Mouse (Mus musculus) large intestine, adult 2 months (tissue): ENCODE data around the gene Cdca3. TPM values are rescaled to one million over a fixed set of nuclear protein-coding genes. Genes with fewer than 3 reads are reported as not detected.
"Not testable (repeated sequence)": the region's sequence is repeated elsewhere in the genome, so short reads cannot be mapped to it uniquely, and the experiment has no call there.

ENCODE experiments used
- DNase-seq: peaks from one replicate; pipeline ENCODE4 v3.0.0-alpha.2; 2012; ENCODE audit warnings: low read depth, low spot score
- WGBS: fragments of 180-500 bp; shearing (Covaris S2); methylation state at CpG from one replicate; pipeline ENCODE4 v1.1.7; 2018; 5-methylcytosine and 5-hydroxymethylcytosine counted together
- polyA plus RNA-seq: library from polyadenylated mRNA; depleted of rRNA; stranded (reverse); fragments of >200 nt; gene quantifications from 2 replicates; pipeline ENCODE4 v1.2.3, GENCODE M21; 2012

The Cdca3 gene
- polyA plus RNA-seq, 1 experiment, result 146 TPM

DNA sequence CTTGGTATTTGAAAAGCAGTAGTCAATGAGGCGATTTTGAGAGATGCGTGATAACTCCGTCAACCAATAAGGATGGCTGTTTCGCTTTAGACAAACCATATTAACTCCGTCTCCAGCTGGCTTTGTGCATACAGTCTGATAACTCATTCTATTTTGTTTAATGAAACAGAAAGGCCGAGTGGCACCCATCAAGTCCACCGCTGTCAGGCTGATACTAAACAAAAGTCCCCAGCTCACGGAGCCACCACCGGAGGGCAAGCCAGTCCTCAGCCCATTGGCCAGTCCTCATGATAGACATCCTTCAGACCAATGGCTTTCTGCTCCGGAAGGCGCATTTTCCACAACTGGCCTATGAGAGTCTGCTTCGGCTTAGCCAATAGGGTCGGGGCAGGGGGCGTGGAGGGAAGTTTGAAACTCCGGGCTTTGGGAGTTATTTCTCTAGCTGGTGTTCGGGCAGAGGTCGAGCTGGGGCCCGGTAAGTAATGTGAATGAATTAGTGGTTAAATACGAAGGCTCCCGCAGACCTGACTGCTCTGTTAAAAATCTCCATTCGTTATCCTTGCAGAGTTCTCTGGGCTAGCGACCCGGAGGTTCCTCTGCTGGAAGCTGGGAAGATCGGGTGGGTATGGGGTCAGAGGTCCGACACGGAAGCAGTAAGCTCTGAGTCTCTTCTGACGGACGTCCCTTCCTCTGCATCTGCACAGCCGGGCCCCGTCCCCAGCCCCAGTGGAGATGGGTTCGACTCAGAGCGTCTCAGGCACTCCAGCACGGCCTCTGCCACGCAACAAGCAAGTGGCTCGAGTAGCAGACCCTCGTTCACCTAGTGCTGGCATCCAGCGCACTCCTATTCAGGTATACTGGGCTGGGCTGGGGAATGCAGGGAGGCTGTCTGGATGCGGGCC, 703 bp downstream of the Cdca3 start:
- under 1% methylated on average over 38 of the region's 38 CpGs for WGBS
- peak; percentile 87 for DNase-seq

DNA sequence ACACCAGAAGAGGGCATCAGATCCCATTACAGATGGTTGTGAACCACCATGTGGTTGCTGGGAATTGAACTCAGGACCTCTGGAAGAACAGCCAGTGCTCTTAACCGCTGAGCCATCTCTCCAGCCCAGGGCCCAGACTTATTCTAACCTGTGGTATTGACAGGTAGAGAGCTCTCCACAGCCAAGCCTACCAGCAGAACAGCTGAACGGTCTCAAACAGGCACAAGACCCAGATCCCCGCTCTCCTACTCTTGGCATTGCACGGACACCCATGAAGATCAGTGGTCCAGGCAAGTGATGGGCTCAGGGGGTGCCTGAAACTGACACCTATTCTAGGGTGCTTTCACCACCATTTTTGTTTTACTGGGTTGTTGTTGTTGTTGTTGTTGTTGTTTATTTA, 1.9 kb downstream of the Cdca3 start:
- DNase-seq, result not testable (repeated sequence)
- WGBS, result 95% methylated on average over 4 of the region's 4 CpGs

DNA sequence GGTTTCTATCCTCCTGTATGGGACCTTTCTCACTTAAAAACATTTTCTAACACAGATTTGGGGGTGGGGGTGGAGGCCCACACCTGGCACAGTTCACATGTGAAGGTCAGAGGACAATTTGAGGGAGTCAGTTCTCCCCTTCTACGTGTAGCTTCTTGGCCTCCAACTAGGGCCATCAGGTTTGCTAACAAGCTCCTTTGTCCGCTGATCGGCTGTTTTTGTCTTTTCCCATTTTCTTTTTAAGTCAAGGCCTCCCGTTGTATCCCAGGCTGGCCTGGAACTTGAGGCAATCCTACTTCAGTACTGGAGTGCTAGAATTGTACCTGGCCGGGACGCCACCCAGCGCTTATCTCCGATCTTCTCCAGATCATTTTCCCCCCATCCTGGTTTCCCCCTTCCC, 2.3 kb downstream of the Cdca3 start:
- 93% methylated on average over 8 of the region's 8 CpGs for WGBS

DNA sequence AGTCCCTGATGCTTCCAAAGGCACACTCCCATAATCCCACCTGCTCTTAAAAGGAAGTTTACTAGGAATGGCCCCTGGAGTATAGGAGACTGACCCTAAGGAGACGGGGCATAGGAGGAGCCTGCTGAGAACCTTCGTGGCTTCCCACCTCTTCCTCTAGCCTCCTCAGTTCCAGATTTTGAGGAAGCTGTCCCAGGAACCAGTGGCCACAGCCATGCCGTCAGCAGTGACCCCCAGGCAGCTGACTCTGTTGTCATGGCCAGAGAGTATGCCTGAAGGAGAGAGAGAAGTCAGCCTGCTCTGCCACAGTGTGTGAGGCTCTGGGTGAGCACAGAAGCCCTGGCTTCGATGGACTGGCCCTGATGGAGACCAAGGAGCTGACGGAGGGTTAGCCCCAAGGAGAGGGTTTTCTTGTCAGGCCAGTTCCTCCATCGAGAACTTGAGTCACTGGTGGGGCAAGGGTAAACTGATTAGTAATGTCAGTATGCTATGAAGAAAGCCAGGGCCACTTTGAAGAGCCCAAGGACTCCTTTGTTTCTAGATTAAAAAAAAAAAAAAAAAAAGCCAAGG, 5.2 kb downstream of the Cdca3 start:
- DNase-seq, result no peak
- 76% methylated on average over 6 of the region's 6 CpGs for WGBS

More for the DNA sequence above, 2.3 kb downstream of the Cdca3 start:
- DNase-seq, result no peak

DNA sequence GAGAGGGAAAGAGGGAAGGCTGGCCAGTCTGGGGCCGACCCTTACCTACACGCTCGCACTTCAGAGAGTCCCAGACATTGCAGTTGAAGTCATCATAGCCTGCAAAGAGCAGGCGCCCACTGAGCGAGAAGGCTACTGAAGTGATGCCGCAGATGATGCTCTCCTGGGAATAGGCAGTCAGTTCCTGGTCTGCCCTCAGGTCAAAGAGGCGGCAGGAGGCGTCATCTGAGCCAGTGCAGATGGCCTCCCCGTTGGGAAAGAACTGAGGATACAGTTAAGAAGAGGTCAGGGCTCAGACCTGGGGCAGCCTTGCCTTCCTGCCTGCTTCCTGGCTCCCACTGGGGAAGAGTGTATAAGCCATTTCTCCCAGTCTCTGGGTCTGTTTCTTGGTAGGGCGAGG, 6.2 kb downstream of the Cdca3 start:
- 81% methylated on average over 10 of the region's 10 CpGs for WGBS
- no peak for DNase-seq

DNA sequence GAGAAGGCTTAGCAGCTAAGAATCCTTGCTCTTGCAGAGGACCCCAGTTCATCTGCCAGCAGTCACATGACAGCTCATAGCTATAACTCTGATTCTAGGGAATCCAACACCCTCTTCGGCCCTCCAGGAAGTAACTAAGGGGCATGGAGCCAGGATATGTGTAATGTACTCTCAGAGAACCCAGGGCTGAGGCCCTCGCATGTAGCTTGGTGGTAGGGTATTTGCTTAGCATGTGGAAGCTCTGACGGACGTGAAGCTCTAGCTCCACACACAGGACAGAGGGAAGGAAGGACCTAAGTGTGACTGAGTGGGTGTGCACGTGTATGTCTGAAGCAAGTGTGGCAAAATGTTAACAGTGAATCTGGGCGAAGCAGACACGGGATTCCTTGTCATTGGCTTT, 7.1 kb downstream of the Cdca3 start:
- DNase-seq, result no peak
- 57% methylated on average over 7 of the region's 7 CpGs for WGBS

DNA sequence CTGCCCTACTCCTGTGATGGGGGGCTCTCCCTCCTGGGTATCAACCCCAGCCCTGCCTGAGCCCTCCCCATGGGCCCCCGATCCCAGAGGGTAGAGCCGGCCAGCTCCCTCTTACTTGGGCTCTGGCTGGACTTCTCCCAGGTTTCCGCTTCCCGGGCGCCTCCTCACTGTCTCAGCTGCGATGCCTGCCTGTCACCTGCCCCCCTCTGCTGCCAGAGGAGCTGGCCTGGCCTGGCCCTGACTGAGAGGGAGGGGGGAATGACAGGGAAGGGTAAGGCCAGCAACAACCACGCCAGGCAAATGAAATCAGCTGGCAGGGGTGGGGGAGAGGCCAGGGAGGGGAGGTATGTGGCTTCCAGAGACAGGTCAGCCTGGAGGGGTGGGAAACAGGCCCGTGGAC, 10.5 kb downstream of the Cdca3 start:
- 23% methylated on average over 8 of the region's 8 CpGs for WGBS
- DNase-seq, result no peak

DNA sequence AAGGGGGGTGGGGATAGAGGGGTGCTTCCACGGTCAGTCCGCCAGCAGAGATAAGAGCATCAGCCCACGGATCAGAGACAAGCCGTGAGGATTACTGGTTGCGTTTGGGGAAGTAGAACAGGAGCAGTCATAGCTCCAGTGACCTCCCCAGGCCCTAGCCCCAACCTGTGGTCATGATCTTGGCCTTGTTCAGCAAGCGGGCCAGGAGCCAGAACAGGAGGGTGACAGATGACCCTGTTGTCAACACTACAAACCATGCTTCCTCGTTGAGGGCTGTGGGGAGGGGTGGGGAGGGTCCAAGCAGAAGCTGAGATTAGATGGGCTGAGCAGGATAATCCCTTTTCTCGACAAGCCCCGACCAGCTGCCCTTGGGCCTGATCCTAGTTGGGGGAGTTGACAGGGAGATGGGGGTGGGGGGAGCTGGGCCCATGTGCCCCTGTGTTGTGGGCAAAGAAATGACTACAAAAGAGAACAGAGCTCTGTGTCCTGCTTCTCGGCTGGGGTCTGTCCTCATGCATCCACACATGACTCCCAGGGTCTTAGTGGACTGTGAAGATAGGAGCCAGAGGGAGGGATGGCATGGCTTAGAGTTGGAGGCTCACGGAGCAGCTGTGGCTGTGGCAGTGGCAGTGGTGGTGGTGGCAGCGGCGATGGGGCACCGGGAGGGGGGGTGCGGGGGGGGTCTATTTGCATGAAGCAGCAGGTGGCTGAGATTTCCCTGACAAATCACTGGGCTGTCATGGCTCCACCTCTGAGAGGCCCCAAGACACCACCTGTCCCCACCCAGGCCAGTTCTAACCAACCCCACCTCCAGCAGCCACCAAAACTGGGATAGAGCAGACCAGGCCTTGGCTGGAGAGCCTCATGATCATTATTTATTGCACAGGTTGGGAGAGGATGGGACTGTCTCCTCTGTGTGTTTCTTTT, 11.2 kb downstream of the Cdca3 start, which contains the start of gene Gnb3:
Gene Gnb3, minus strand, starts transcription at position 35 of the 927 bp plus-strand sequence.
- WGBS, result 42% methylated on average over 15 of the region's 15 CpGs
- no peak for DNase-seq

DNA sequence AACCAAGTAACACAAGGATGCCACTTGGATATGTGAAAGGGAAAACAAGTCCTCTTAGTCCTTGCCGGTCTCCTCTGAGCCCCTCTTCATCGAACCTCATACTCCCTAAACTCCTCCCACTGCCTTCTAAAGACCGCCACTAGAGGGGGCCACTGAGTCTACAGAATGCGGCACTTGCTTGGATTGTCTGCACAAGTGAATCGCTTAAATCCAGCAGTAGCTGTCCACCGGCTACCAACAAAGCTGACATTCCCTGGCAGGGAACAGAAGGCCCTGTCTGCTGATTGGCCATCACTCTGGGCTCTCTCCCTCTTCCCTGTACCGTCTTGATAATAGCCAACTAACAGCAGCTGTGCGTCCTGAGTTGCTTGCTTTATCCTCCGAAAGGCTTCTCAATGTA, 18.0 kb downstream of the Cdca3 start:
- 16% methylated on average over 9 of the region's 9 CpGs for WGBS
- peak; percentile 70 for DNase-seq

DNA sequence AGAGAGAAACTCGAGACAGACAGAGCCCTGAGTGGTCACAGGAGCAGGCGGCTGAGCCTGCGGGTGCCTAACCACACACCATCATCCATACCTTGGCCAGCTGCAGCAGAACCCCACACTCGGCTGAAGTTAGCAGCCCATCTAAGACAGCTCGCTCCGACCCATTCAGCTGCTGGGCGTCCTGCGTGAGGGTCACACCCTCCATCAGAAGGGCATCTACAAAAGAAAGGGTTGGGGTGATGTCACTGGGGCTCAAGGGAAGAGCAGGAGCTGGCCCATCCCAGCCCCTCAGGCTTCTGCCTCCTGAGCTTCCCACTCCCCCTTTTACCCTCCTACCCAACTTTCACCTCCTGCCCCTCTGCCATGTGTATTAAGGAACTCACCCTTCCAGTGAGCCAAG, 21.2 kb downstream of the Cdca3 start:
- DNase-seq, result no peak
- WGBS, result 57% methylated on average over 8 of the region's 8 CpGs

DNA sequence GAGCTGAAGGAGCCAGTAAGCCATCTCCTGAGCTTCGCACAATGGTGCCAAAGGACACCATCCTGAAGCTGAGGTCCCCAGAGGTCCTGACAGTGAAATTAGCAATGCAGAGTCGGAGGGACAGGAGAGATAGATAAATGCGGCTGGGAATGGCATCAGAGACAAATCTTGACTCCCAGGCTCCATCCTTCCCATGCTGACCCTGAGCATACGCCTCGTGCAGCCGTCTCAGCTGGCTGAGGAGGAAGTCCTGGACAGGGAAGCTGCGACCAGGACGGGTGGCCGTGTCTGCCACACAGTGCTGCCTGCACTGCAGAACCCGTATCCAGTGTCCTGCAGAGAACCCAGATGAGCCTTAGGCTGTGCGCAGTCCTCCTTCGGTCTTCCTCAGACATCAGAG, 25.3 kb downstream of the Cdca3 start:
- no peak for DNase-seq
- WGBS, result 66% methylated on average over 12 of the region's 12 CpGs

DNA sequence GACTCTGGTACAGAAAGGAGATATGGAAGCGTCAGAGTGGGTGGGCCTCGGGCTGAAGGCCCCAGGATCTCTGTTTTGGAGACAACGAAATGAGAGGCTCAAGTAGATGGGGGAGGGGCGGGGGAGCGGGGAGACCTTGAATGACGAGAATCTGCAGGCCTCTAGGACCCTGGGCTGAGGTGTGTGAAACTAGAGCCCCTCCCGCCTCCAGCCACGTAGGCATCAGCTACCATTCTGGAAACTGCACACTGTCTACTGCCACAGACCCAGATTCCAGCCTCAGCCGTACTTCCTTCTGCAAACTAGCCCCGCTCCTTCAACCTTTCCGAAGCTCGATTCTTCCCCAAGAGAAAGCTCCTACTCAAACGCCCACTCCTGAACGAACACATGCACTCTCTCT, 27.0 kb downstream of the Cdca3 start:
- DNase-seq, result no peak

DNA sequence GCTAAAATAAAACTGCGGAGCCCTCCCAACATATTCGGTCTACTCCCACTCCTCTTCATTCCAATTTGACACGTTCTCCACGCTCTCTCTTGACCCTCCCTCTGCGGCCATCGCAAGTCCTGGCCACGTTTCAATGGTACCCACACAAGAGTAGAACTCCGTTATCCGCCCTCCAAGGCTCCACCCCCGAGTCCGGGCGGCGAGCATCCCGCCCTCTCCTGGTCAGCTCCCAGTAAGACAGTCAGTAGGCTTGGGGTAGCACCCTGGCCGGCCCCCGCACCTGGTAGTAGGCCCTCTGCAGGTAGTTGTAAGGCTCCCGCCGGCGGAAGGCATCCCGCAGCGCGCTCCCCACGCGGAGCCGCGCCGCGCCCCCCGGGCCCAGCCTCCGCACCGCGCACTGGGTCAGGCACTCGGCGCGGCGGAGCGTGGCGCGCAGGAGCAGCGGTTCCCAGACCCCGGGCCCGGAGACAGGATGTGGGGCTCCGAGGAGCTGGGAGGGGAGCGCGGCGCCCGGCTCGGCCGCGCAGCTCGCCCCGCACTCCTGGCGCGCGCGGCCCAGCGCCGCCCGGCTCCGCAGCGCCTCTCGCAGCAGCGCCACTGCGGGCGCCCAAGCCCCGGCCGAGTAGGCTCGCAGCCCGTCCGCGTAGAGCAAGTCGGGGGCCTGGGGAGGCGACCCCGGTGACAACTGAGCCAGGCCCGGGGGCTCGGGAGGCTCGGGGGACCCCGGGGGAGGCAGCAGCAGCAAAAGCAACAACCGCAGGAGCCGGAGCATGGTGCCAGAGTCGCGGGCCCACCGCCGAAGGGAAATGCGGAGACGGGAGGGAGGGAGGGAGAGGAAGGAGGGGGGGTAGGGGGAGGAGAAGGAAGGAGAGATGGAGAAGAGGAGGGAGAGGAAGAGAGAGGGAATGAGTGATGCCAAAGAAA, 27.8 kb downstream of the Cdca3 start, which contains the start of gene P3h3:
Gene P3h3, minus strand, starts transcription at position 837 of the 924 bp plus-strand sequence.
- 2% methylated on average over 86 of the region's 86 CpGs for WGBS

More for the DNA sequence above, 27.0 kb downstream of the Cdca3 start:
- WGBS, result 33% methylated on average over 14 of the region's 14 CpGs

DNA sequence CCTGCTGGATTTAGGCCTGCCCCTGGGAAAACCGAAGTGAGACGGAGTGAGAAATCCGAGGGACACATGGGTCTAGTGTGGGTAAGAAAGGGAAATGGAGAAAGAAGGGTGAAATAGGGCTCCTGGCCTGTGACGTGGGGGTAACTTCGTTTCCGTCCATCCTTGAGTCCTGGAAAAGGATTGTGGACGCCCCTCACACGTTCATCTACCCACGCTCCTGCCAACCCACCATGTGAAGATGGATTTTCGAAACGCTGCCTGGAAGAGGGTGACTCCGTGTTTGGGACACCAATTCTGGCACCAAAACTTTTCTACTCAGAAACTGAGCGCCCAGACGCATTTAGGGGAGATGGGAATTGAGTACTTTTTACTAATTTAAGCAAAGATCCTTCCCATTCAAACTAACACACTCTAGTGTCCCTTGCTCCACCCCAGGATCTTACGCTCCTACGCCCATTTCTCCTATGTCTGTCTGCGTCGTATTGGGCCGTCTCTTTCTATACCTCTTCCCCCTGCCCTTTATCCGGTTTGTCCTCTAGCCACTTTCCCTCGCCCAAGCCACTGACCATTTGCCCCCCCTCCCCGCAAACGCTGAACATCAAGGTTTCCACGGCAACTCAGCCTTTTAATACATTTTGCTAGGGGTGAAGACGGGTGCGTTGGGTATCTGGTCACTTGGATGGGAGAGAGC, 28.6 kb downstream of the Cdca3 start:
- no peak for DNase-seq
- 30% methylated on average over 26 of the region's 26 CpGs for WGBS

More for the DNA sequence above, 27.8 kb downstream of the Cdca3 start, which contains the start of gene P3h3:
- DNase-seq, result no peak

DNA sequence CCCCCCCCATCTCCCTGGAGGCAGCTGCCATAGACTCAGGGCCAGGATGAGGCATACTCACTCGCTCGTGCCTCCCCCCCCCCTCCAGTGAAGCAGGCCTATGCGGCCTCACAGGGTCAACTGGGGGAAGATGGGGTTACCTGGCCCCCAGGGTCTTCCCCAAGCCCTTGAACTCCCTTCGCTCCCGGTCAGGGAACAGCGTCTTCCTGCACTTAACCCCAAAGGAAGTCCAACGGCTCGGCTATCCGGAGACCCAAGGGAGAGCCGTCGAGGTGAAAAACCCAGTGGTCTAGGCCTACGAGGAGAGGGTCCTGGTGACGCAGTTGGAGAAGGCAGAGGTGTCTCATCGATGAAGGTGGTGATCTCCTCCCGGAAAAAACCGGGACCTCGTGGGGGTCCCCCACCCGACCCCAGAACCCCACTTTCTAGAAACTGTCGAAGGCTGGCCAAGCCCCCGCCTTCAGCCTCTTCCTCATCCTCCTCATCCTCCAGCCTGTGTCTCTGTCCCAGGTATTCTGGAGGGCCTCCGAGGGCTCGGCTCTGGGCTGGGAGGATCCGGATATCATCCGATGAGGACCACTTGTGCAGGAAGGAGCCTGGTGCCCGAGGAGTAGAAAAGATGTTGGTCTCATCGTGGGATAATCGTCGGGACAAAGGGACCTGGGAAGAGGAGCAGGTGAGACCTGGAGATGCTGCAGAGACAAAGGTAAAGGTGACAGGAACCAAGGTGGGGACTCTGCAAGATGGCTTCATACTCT, 29.4 kb downstream of the Cdca3 start:
- 75% methylated on average over 28 of the region's 28 CpGs for WGBS
- no peak for DNase-seq

DNA sequence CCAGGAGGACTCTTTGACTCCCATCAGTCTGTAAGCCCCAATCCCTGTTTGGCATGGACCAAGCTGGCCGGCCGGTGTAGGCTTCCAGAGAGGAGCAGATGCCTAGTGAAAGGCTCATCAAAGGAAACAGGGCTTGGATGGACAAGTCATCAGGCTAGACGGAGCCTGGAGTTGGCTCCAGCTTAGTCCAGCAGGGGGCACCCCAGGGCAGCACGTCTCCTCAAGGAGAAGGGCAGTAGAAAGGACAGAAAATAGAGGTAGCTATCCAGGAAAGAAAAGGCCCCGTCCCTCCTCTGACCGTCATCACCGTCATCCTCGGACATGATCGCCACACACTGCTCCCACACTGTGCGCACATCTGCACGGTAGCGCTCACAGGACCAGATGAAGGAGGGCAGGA, 30.4 kb downstream of the Cdca3 start:
- 4% methylated on average over 12 of the region's 12 CpGs for WGBS
- DNase-seq, result peak; percentile 46

DNA sequence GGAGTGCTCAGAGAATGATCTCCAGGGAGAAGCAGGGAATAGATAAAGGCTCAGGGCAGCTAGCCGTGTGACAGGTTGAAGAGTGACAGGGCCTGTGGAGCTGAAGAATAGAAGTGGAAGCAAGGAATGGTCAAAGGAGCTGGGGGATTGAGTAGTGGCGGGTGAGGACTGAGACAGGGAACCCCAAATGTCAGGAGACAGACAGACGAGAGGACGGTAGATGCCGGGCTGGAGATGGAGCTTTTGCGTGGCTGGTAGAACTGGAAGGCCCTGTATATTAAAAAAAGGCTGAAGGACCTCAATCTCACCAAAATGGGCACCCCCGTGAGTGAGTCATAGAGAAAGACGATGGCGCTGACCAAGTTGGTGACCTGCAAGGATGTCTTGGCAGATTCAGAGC, 31.2 kb downstream of the Cdca3 start:
- WGBS, result 87% methylated on average over 9 of the region's 9 CpGs

DNA sequence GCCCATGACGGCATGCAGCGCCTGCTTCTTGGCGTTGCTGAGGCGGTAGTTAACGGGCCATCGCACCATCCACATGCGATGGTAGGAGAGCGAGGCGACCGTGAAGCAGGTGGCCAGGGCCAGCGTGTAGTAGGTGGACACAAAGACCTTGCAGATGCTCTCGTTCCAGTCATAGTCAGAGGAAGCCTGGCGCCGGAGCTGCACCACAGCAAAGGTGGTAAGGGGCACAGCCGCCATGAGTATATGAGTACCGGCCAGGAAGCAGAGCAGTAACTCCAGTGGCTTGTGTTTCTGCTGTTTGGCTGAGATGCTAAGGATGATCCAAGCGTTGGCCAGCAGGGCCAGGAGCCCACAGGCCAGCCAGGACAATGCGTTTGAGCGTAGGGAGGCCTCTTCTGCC, 31.9 kb downstream of the Cdca3 start:
- DNase-seq, result no peak
- 85% methylated on average over 19 of the region's 19 CpGs for WGBS

More for the DNA sequence above, 31.2 kb downstream of the Cdca3 start:
- DNase-seq, result no peak
